Mouse (Mus musculus) neural tube, embryonic 14.5 days (tissue): ENCODE data around the gene Ube3b. TPM values are rescaled to one million over a fixed set of nuclear protein-coding genes. Genes with fewer than 3 reads are reported as not detected.
A peak's percentile ranks its signal among the peaks of the same experiment; 100 is the strongest.

Experiments
- ATAC-seq: fragments of 200-750 bp; cut with Nextera tagmentation; 2 replicates; pipeline ENCODE4 v1.8.0; 2017; ENCODE audit warnings: low read depth, mild to moderate bottlenecking, moderate TSS enrichment, moderate library complexity
- H3K27ac ChIP-seq: fragments of 300-500 bp; sonication (generic); 2 replicates; pipeline ENCODE4 v1.5.1; 2014; ENCODE audit warnings: low read depth, mild to moderate bottlenecking, control low read depth, low read length, moderate library complexity, mixed read lengths
- H3K27me3 ChIP-seq: fragments of 300-500 bp; sonication (generic); 2 replicates; pipeline ENCODE4 v1.6.1; 2014; ENCODE audit warnings: low read length; ENCODE audit not compliant: control insufficient read depth, insufficient read depth
- H3K36me3 ChIP-seq: fragments of 300-500 bp; sonication (generic); 2 replicates; pipeline ENCODE4 v1.6.1; 2014; ENCODE audit warnings: low read length, mixed read lengths; ENCODE audit not compliant: control insufficient read depth, insufficient read depth
- H3K4me1 ChIP-seq: fragments of 300-500 bp; sonication (generic); 2 replicates; pipeline ENCODE4 v1.6.1; 2014; ENCODE audit warnings: low read length; ENCODE audit not compliant: control insufficient read depth, insufficient read depth
- H3K4me2 ChIP-seq: fragments of 300-500 bp; sonication (generic); 2 replicates; pipeline ENCODE4 v1.6.1; 2014; ENCODE audit warnings: mild to moderate bottlenecking, low read depth, low read length, control low read depth
- H3K4me3 ChIP-seq: fragments of 300-500 bp; sonication (generic); 2 replicates; pipeline ENCODE4 v1.5.1; 2014; ENCODE audit warnings: low read depth, low read length, control low read depth, mixed read lengths
- H3K9ac ChIP-seq: fragments of 300-500 bp; sonication (generic); replicated peaks from 2 replicates; pipeline ENCODE4 v1.6.1; 2014; ENCODE audit warnings: low read depth, mild to moderate bottlenecking, control low read depth, low read length, mixed read lengths
- H3K9me3 ChIP-seq: fragments of 300-500 bp; sonication (generic); 2 replicates; pipeline ENCODE4 v1.6.1; 2016; ENCODE audit warnings: low read length; ENCODE audit not compliant: control insufficient read depth
- WGBS: fragments of 180-500 bp; shearing (Covaris S2); extraction: QIAGEN DNeasy Blood & Tissue Kit; methylation state at CpG from one replicate; pipeline ENCODE4 v1.1.7; 2014; 5-methylcytosine and 5-hydroxymethylcytosine counted together
- polyA plus RNA-seq: library from polyadenylated mRNA; unstranded; fragments of >200 nt; fragmentation: Nextera tagmentation; extraction: Ambion mirVana; gene quantifications from 2 replicates; pipeline ENCODE4 v1.2.1, GENCODE M21; 2014

Ube3b gene
- polyA plus RNA-seq: 46.7 and 53.3 TPM in 2 replicates

- Histone ChIP-seq H3K36me3 (peaks cover 4% of the 10 kb centered on the region), H3K27ac (peak within 1 kb of the TSS; percentile 88), H3K4me3 (peak within 1 kb of the TSS; percentile 92), H3K9ac (peak within 1 kb of the TSS; percentile 88), H3K27me3 (no peaks in the 10 kb centered on the region), H3K4me1 (peaks cover 25% of the 10 kb centered on the region), H3K4me2 (peak within 1 kb of the TSS; percentile 67), H3K9me3 (no peaks in the 10 kb centered on the region)
- peak; percentile 96 for ATAC-seq
- WGBS: under 1% methylated on average over 65 of the region's 74 CpGs
These were observed at the start of gene Ube3b, which contains the start of gene Kctd10 for GRCm38 (mm10) chr5:114380209-114381012. Ube3b (plus strand) TSS chr5:114380607. Kctd10 (minus strand) TSS chr5:114380508.

DNA sequence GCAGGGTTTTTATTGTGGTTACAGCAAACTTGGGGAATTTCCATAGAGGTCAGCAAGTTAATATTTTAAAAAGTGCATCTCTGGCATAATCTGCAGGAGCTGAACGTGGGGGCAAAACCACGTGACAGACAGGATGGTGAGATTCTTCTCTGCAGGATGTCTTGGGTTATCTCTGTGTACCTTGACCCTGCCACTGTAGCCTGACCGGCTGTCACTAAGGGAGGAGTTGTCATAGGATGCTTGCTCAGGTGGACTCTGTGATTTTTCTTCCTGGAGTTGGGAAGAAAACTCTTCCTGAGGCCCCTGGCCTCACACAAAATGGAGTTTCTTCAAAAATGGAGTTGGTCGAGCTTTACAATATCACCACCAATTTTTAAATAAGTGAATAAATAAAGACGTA is 37.4 kb upstream of the Ube3b start:
- no peaks in the 10 kb centered on the region for H3K4me1 ChIP-seq
- ATAC-seq: no peak
- no peaks in the 10 kb centered on the region for H3K9me3 ChIP-seq
- H3K4me3 ChIP-seq: no peak overlapping the region
- H3K4me2 ChIP-seq: no peak overlapping the region
- no peak overlapping the region for H3K27ac ChIP-seq
- no peaks in the 10 kb centered on the region for H3K36me3 ChIP-seq
- no peak overlapping the region for H3K9ac ChIP-seq
- H3K27me3 ChIP-seq: no peaks in the 10 kb centered on the region
- WGBS: 83% methylated on average over 5 of the region's 5 CpGs

DNA sequence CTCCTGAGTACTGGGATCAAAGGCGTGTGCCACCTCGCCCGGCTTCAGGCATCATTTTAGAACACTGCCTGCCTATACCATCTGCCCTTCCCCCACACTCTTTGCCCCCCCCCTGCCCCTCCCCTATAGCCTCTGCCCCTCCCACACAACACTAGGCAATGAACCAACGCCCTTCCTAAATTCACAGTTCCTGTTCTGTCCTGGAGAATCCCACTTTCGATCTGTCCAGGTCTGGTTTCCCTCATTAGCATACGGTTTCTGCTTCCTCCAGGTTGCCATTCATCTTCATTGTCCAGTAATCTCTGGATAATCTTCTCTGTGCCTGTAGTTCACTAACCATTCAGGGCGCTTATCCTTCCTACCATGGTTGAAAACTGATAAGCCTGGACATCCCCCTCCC is 36.8 kb upstream of the Ube3b start:
- WGBS: 86% methylated on average over 7 of the region's 7 CpGs

GRCm38 (mm10) chr5:114345538-114345937 is 34.9 kb upstream of the Ube3b start:
- Histone ChIP-seq H3K4me3 (no peak overlapping the region), H3K4me1 (no peaks in the 10 kb centered on the region), H3K4me2 (no peak overlapping the region), H3K9me3 (no peaks in the 10 kb centered on the region), H3K36me3 (no peaks in the 10 kb centered on the region), H3K27me3 (no peaks in the 10 kb centered on the region), H3K9ac (no peak overlapping the region), H3K27ac (no peak overlapping the region)
- WGBS: 64% methylated on average over 3 of the region's 3 CpGs
- no peak for ATAC-seq

More for the DNA sequence above, 36.8 kb upstream of the Ube3b start:
- no peaks in the 10 kb centered on the region for H3K4me1 ChIP-seq
- H3K27ac ChIP-seq: no peak overlapping the region
- no peaks in the 10 kb centered on the region for H3K36me3 ChIP-seq
- H3K27me3 ChIP-seq: no peaks in the 10 kb centered on the region
- no peak for ATAC-seq
- H3K4me3 ChIP-seq: no peak overlapping the region
- no peaks in the 10 kb centered on the region for H3K9me3 ChIP-seq
- H3K9ac ChIP-seq: no peak overlapping the region
- H3K4me2 ChIP-seq: no peak overlapping the region

DNA sequence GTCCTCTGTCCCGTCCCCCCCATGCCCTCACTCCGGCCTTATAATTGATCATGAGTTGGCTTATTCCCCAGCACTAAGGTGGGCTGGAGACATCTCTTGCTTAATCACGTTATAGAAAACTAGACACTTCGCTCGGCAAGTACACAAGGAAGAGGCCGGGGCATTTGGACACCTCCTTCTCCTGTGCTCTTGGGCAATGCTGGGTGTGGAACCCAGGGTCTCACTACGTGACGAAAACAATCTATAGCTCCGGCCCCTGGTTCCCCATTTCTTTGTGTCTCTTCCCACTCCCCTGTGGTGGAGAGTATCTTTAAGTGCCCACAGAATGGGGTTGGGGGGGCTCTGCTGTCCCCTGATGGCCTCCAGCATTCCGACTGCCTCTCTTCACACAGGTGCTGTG is 33.4 kb upstream of the Ube3b start:
- no peak overlapping the region for H3K9ac ChIP-seq
- H3K27me3 ChIP-seq: no peaks in the 10 kb centered on the region
- H3K4me2 ChIP-seq: no peak overlapping the region
- H3K27ac ChIP-seq: no peak overlapping the region
- no peak for ATAC-seq
- no peaks in the 10 kb centered on the region for H3K4me1 ChIP-seq
- no peaks in the 10 kb centered on the region for H3K36me3 ChIP-seq
- WGBS: 82% methylated on average over 10 of the region's 10 CpGs
- no peaks in the 10 kb centered on the region for H3K9me3 ChIP-seq
- no peak overlapping the region for H3K4me3 ChIP-seq

DNA sequence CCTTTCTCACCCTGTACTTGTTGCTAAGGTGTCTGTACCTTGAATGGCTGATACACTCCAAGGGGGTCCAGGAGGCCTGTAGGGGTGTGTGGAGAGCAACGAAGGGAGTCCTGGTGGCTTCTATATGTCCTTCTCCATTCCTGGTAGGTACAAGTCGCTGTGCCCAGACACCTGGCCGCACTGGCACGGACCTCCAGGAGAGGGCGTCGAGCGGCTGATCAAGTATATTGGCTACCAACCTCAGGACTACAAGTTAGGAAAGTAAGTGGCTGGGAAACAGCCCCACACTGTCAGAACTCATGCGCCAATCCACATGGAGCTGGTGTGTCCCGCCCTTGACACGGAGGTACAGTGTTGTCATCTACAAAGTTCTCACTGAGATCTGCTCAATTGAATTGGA is 28.9 kb upstream of the Ube3b start:
- no peaks in the 10 kb centered on the region for H3K9me3 ChIP-seq
- no peaks in the 10 kb centered on the region for H3K36me3 ChIP-seq
- WGBS: 66% methylated on average over 10 of the region's 10 CpGs
- no peak overlapping the region for H3K4me3 ChIP-seq
- H3K4me2 ChIP-seq: no peak overlapping the region
- H3K27ac ChIP-seq: no peak overlapping the region
- H3K4me1 ChIP-seq: no peaks in the 10 kb centered on the region
- ATAC-seq: no peak
- H3K9ac ChIP-seq: no peak overlapping the region
- no peaks in the 10 kb centered on the region for H3K27me3 ChIP-seq

DNA sequence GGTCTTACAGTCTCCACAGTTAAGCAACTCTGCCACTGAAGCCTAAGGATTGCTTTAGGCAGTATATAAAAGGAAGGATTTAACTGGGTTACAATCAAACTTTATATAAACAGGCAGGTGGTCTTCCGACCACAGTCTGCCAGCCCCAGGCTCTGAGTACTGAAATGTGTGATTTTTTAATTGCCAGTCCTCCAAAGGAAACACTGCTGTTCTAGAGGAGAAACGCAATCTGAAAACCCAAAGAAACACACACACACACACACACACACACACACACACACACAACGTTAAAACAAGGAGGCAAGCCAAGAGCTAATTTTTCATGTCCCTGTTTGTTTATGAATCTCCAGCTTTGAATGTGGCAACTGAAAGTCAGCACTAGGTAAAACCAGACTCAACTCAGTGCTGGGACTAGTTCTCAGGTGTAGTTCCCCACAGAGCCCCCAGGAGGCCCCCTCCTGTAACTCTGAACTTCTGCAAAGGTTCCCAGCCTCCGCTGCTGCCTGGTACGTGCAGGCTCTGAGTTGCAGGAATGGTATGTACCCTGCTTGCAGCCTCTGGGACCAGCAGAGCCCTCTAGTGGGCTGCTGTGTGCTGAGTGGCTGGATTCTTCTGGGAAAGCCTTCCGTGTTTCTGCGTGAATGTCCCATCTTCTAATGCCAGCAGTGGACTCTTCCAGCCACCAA is 24.0 kb upstream of the Ube3b start:
- peak; percentile 41; the same call in 1 of the 2 replicates for ATAC-seq
- H3K4me1 ChIP-seq: no peaks in the 10 kb centered on the region
- 27% methylated on average over 7 of the region's 7 CpGs for WGBS

DNA sequence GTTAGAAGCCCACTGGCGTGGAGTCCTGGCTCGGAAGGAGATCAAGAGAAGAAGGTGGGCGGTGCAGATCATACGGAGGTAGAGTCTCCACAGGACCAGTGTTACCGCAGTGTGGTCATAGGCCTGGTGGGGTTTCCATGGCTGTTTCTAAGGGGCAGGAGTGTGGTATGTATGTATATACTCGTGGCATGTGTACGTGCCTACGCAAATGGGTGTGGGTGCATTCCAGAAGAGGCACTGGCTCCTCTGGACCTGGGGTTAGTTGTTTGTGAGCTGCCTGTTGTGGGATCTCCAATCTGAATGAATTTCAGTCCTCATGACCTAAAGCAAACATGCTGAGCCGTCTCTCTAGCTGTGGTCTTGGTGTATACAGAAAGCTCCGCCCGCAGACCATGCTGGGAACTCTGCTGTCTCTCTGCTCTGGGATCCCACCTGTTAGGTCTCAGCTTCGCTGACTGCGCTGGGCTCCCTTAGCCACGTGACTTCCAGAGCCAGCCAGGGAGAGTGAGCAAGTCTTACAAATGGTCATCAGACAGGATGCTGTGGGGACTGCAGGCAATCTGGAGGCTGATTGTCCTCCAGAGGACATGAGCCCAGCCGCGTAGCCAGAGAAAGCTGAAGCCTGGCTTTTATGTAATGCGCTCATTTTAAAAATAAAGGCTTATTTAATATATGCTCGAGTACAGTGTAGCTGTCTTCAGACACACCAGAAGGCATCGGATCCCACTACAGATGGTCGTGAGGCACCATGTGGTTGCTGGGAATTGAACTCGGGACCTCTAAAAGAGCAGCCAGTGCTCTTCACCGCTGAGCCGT is 23.3 kb upstream of the Ube3b start:
- Histone ChIP-seq H3K27me3 (no peaks in the 10 kb centered on the region), H3K27ac (no peak overlapping the region), H3K9me3 (no peaks in the 10 kb centered on the region), H3K36me3 (peaks cover 11% of the 10 kb centered on the region; the same call in 1 of the 2 replicates), H3K4me1 (no peaks in the 10 kb centered on the region), H3K4me2 (no peak overlapping the region), H3K9ac (no peak overlapping the region), H3K4me3 (no peak overlapping the region)
- ATAC-seq: peak; percentile 34; the same call in 1 of the 2 replicates
- WGBS: 55% methylated on average over 23 of the region's 23 CpGs

More for the DNA sequence above, 24.0 kb upstream of the Ube3b start:
- H3K9me3 ChIP-seq: no peaks in the 10 kb centered on the region
- H3K9ac ChIP-seq: no peak overlapping the region
- H3K27ac ChIP-seq: no peak overlapping the region
- H3K36me3 ChIP-seq: peaks cover 5% of the 10 kb centered on the region; the same call in 1 of the 2 replicates
- no peaks in the 10 kb centered on the region for H3K27me3 ChIP-seq
- H3K4me3 ChIP-seq: no peak overlapping the region
- no peak overlapping the region for H3K4me2 ChIP-seq
